Mouse (Mus musculus): ENCODE results near the gene Nrgn.

The Nrgn gene

GRCm38 (mm10) chr9:37554838-37555748 lies 2.4 kb upstream of the Nrgn start, which contains the start of gene Siae:
TSS of gene Siae (plus strand) at chr9:37555698.
- in situ Hi-C loops (cut with MboI, MseI) = no loop called here

DNA sequence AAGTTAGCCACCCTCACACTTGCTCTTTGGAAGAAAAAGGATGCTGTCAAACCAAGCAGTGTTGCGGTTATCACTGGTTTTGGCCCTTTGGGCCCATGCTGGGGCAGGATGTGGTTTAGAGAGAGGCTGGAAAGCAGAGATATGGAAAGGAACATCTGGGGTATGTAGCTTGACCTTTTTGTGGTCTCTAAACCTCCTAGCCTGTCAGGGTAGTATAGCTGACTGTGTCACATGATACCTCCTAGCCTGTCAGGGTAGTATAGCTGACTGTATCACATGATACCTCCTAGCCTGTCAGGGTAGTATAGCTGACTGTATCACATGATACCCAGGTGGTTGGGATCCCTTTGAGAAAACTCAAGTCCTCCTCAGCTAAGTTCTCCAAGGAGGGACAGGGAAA lies 1.6 kb upstream of the Nrgn start:
- in situ Hi-C loops (cut with MboI, MseI) = no loop called here

DNA sequence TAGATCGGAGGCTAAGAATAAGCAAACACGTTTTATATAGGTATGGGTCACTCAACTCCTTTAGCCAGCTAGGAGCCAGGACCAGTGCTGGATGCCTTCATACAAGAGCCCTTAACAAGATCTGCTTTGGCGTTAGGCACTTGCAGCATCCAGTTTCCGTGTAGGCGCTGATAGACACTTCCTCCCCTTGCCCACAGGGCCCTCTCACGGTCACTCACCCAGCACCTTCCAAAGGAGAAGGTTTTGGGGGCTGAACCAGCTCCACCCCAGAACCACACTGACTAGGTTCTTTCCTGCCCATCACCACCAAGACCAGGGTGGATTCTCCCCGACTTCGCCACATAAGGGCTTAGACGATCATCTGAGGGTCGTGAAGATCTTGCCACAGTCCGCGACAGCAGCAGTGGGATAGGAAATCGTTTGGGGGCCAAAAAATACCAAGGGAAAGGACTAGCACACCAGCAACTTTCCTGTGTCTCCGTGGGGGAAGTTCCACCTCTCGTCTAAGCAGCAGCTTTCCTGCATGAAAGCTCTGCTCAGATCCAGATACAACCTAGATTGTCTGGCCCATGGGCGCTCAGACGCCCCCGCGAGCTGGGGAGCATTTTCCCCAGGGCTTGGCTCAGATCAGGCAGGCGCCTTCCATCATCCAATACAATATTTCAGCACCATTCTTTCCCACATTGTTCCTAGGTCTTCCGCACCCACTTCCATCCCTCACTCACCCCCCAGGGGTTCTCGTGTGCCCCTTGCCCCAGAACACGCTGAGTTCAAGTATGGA lies 763 bp downstream of the Nrgn start:
- in situ Hi-C loops (cut with MboI, MseI) = no loop called here

DNA sequence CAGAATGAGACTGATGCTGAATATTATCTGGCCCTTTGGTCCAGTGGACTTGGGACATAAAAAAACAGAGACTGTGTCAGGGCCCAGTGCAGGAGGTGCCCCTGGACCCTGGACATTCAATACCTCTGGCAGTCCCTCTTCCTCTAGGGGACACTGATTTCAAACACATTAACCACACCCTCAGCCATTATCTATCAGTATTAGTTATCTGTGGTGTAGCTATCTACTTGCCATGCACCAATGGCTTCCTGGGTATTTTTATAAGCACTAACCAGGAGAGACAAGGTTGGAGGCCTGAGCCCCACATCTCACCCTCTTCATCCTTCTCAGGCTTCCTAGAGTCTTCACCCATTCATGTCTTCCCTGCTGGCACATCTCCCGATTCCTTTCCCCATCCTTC lies 2.3 kb downstream of the Nrgn start:
- in situ Hi-C loops (cut with MboI, MseI) = no loop called here

GRCm38 (mm10) chr9:37546889-37547288 lies 5.8 kb downstream of the Nrgn start:
- in situ Hi-C loops (cut with MboI, MseI) = loop anchor here (5.0 kb wide), 1 partner anchor 85 kb away; no protein-coding TSS in a partner anchor

- in situ Hi-C loops (cut with MboI, MseI) = loop anchor here (5.0 kb wide), 1 partner anchor 84 kb away; no protein-coding TSS in a partner anchor
Measured at GRCm38 (mm10) chr9:37545847-37546452, 6.8 kb downstream of the Nrgn start.

DNA sequence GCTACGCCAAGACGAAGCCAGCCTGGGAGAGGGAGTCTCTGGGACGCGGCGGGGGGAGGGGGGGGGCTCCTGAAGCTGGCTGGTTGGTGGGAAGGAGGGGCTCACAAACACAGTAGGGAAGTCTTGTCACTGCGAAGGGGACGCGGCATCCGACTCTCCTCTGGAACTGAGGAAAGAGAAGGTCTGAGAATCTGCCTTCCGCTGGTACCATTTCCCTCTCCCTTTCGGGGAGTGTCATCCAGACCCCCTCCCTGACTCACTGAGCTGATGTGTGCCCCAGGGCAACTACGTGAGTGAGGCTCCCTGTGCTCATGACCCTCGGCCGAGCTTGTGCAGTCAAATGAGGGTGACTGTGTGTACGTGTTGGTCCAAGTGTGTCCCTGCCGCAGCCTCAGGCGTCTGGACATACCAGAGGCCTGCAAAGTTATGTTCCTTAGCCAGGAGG lies 7.5 kb downstream of the Nrgn start:
- in situ Hi-C loops (cut with MboI, MseI) = loop anchor here (5.0 kb wide), 1 partner anchor 83 kb away; no protein-coding TSS in a partner anchor

GRCm38 (mm10) chr9:37544447-37545165 lies 8.1 kb downstream of the Nrgn start:
- in situ Hi-C loops (cut with MboI, MseI) = loop anchor here (5.0 kb wide), 1 partner anchor 82 kb away; no protein-coding TSS in a partner anchor

DNA sequence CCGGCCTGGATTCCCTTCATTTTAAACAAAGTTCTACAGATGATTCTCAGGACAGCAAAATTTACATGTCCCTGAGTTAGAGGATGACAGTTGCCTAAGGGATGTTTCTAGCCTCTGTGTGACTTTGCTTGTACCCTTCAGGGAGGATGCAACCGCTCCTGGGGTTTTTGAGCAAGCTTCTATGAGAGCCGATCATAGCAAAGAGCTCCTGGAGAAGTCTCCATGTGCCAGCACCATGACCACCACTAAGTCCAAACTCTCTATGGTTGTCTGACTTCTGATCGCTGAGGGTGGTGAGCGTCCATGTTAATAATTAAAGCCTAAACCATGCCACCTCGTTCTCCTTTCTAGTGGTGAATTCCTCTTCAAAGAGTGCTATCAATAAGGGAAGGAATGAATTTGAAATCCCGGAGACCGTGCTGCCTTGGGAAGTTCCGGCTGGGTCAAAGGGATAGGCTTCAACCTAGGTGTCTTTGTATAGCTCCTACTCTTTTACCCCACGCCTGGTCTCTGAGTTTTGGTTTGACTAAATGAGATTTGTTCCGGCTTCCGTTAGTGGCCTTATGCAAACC lies 8.7 kb downstream of the Nrgn start:
- in situ Hi-C loops (cut with MboI, MseI) = no loop called here

DNA sequence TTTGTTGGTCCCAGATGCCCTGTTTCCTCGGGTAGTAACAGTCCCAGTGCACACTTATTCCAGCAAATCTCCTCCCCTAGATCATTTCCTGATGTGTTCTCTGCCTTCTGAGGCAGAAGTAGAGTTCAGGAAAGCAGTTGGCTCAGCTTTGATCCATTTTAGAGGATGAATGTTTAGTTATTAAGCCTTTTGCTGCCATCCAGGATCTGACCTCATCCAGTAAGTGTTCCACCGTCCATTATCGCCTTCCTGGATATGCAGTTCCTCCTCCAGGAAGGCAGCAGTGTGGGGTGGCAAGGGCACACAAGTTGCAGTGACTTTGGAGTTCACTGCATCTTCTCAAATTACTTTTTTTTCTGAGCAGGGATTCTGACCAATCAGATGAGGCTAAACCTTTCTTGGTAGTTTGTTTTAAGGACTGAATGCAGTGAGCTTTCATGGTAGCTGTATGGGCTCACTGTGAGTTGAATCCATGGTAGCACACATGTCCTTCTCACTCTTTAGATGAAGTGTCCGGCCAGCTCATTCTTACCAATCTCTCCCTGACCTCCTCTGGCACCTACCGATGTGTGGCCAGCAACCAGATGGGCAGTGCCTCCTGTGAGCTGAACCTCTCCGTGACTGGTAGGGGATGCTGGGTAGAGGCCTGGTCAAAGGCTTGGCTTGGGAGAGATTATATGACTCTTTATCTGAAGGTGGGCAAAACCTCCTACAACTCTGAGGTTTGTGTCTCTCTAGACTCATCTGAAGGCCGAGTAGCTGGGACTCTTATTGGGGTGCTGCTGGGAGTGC lies 10.7 kb downstream of the Nrgn start:
- in situ Hi-C loops (cut with MboI, MseI) = no loop called here

DNA sequence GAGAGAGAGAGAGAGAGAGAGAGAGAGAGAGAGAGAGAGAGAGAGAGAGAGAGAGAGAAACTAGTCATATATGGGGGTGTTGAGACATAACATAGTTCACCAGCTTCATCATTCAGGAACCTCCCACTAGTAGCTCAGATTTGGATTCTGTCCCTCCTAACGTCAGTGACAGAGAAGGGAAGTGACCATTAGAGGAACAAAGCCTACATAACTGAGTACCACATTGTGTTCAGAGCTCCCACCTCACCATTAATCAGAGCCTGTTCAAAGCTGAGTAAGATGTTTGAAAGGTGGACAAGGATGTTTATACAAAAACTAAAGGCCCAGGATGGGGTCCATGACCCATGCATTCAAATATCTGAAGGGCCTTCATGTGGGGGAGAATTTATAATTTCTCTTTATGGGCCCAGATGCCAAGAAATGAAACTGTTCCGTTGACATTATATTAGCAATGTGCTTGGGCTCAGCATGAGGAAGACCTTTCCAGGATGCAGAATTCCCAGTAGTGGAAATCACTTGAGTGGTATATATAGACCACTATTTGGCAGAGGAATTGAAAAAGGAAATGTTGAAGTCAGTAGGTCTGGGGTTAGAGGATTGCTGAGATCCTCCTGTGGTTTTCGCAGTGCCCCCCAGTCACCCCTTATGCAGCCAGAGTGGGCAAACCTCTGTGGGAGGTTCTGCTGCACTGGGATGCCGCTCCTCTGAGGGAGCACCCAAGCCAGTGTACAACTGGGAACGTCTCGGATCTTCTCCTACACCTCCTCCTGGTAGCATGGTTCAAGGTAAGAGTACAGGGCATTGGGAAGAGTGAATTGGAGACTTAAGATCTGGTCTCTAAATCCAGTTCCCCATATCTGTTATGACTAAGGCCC lies 11.8 kb downstream of the Nrgn start:
- in situ Hi-C loops (cut with MboI, MseI) = no loop called here

DNA sequence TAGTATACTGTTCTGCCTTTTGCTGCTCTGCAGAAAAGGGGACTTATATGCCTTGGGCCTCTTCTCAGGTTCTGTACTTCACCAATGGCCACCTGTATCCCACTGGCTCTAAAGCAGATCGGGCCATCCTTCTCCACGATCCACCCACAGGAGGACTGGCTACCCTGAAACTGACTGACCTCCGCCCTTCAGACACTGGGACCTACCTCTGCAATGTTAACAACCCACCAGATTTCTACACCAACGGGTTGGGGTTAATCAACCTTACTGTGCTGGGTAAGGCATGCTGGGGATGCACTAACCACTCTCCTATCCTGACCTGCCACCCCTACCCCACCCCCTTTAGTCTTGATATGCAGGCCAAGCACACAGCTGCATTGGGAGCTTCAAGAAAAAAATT lies 12.5 kb downstream of the Nrgn start:
- in situ Hi-C loops (cut with MboI, MseI) = no loop called here

DNA sequence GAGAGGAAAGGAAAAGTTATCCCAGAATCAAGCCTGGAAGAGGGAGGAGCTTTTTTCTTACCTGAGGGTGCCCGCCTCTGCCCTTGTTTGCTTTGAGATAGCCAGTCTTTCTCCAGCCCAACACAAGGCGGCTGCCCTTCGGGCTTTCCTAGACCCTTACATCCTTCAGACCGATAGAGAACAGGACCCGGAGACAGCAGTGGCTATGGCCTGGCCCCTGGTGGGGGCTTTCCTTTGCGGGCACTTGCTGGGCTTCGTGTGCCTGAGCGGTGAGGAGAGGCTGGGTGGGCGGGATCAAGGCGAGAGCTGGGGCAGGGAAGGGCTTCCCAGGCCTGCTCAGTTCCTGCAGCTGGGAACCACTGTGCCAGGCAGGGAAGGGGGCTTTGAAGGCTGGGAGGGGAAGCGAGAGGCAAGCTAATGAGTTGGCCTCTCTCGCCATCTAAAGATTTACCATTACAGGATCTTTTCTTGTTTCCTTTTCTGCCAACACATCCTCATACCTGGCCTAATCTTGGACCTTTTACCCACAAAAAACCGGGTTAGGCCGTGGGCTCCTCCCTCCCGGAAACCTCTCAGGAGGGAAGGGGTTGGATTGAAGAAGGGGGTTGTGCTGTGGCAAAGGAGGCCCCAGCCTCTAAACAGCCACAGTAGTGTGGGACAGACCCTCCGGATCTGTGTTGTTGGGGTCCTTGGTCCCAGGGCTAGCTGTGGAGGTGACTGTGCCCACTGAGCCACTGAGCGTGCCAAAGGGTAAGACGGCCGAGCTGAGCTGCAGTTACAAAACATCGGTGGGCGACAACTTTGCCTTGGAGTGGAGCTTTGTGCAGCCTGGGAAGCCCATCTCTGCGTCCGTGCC lies 13.3 kb downstream of the Nrgn start, which contains the start of gene Vsig2:
Gene Vsig2 (plus strand): TSS at position 86 of the 856 bp plus-strand sequence.
- in situ Hi-C loops (cut with MboI, MseI) = no loop called here

DNA sequence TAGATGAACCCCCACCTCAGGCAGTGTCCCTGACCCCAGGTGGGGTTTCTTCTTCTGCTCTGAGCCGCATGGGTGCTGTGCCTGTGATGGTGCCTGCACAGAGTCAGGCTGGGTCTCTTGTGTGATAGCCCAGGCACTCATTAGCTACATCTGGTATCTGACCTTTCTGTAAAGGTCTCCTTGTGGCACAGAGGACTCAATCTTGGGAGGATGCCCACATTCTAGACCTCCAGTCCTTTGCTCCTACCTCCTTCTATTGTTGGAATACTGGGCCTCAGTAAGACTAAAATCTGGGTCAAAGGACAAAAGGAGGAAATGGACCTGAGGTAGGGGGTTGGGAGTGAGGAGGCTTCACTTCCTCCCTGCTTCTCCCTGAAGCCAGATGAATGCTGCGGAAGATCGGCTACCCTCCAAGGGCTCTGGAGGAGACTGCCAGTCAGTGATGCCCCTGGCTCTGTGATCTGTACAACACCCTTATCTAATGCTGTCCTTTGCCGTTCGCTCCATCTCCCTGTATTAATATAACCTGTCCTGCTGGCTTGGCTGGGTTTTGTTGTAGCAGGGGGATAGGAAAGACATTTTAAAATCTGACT lies 14.9 kb downstream of the Nrgn start:
- in situ Hi-C loops (cut with MboI, MseI) = no loop called here

DNA sequence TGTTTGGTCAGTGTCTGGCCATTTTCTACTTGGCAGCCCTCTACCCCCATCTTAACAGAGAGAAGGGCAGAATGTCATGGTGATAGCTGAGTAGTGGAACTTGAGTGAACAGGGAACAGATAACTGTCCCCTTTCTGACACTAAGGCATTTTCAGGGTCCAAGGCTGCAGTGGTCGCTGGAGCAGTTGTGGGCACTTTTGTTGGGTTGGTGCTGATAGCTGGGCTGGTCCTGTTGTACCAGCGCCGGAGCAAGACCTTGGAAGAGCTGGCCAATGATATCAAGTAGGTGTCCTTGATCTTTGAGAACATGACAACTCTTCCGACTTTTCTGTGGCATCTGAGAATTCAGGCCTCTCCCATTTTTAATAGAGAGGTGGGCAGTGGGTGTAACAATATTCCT lies 15.9 kb downstream of the Nrgn start:
- in situ Hi-C loops (cut with MboI, MseI) = no loop called here

DNA sequence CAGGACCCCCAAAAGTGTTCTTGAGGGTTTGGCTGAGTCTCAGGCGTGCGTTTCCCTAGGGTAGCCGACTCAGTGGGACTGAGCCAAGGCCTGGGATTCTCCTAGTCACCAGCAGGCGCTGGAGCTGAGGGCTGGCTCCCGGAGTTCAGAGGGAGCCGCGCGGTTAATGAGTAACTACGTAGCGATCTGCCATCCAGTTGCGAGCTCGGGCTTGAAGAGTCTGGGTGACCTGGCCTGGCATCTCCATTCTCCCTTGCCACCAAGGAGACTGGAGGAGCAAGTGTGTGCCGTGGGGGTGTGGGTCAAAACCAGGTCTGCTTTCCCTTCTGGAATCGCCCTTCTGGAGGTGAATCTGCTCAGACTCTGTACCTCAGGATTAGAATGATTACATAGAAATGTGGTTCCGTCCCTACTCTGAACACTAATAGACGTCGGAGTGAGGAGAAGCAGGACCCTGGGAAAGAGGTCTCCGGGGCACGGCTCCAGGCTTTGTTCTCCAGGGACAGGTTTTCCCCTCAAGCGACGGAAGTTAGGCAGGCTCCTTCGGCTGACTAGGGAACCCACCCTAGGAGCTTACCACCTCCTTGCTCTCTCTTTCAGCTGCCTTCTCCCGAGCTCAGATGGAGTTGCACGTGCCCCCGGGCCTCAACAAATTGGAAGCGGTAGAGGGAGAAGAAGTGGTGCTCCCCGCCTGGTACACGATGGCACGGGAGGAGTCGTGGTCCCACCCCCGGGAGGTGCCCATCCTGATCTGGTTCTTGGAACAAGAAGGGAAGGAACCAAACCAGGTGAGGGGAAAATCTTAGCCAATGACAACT lies 21.6 kb downstream of the Nrgn start:
- in situ Hi-C loops (cut with MboI, MseI) = no loop called here
